Mouse (Mus musculus) urinary bladder, postnatal 10 days (tissue): ENCODE measurements around the gene Adtrp.

ENCODE experiments used
- DNase-seq: peaks from one replicate; pipeline ENCODE4 v3.0.0; 2022; ENCODE audit warnings: low spot score

The Adtrp gene

DNA sequence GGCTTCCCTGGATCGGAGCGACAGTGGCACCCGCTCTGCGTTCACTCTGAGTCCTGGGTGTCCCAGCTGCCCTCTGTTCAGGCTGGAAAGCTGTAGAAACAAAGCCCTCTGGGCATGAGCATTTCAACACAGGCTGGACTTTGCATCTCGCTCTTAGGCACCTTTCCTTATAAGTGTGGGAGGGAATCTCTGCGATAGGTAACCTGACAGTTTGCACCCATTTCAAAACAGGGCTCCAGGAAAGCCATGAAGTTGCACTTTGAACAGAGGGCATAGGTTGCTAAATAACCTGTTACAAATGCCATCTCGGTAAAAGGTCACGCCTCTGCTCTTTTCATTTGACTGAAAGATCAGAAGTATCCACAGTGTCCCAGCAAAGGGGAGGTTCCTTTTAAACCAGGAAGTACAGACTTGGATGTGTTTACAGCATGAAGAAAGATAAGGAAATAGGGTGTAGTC, 19.2 kb downstream of the Adtrp start:
- DNase-seq: no peak

DNA sequence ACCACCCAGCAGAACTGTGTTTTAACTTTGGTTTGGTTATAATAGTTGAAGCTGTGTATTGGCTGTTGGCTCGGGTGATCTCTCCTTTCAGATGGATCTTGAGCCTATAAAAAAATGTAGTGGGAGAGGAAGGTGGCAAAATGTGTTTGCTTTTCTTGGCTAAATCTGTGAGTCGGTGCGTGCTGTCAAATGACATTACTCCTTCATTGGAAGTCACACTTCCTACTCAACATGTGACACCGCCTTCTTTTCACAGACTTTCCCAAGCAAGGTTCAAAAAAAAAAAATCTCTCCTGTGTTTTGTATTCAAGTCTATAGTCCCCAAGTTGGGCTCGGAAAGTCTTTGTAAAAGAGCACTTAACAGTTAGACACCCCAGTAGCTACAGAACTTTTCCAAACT, 19.9 kb downstream of the Adtrp start:
- DNase-seq: no peak

DNA sequence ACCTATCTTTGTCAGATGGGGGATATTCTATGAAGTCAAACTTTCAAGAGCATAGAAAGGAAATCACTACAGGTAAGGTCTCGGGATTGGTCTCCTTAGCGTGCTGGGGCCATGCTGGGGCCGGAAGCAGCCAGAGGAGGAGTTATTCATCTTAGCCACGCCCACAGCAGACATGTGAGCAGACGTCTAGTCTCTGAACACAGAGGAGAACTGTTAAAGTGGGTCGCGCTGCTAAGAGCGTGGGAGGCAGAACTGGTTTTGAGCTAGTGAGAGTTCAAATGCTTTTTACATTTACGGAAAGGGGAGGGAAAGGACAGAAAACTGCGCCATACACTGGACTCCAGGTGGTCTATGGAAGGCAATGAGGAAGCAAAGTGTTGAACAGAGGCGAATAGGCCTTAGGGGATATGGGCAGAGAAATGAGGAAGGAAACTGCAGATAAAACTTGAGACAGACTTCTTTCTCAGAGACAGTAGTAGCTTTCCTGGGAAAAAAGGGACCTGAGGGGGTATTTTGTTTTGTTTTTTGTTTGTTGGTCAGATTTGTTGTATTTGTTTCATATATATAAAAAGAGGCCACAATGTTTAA, 22.0 kb downstream of the Adtrp start:
- no peak for DNase-seq

DNA sequence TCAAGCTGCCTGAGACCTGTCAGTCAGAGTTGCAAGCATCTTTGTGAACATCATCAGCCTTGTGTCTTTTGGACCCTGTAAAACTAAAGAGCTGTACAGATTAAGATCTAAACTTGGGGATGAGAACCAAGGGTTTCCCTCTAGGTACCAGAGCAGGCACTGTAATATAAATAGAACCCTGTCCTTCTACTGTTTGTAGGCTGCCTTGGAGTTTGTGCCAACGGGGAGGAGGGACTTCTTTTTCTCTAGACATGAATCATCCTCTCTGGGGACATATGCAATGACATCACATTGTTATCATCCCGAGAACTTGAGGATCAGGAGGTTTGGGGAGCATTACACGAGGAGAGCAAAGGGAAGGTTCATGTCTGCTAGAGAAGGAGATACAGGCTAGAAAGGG, 24.4 kb downstream of the Adtrp start:
- no peak for DNase-seq

GRCm38 (mm10) chr13:41822617-41823016, 24.9 kb downstream of the Adtrp start:
- no peak for DNase-seq

DNA sequence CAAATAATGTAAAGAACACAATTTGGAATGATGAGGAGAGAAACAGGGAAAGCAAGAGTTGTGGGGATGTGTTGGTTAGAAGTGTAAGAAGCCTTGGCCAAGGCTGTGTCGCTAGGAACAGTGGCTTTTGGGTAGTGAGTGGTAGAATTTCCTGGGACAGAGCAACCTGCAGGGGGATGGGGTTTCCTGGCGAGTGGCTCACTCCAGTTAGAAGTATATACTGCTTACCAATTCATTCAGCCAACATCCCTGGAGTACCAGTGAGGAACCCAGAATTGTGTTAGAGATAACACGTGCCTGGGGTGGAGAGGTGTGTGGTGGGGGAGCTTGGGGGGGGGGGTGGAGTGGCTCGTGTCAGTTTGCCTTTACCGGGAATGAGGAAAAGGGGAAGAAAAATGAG, 25.4 kb downstream of the Adtrp start:
- DNase-seq: no peak

GRCm38 (mm10) chr13:41820947-41821346, 26.5 kb downstream of the Adtrp start:
- no peak for DNase-seq

DNA sequence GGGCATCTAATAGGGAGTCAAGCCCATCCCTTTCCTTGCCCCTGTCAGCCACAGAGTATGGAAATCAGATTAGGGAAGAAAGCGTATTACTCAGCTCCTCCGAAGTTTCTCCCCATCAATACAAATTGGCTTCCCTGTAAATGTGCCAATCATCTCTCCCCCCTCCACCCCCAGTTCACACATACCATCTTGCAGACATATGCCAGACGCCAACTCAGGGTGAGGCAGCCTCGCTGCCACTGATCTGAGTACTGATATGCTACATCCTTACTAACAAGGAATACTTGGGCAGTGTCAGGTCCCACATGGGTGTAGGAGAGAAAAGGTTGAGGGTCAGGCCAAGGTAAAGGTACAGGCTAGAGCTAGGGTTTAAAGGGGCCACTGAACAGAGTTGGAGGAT, 27.6 kb downstream of the Adtrp start:
- DNase-seq: no peak

GRCm38 (mm10) chr13:41819484-41819883, 28.0 kb downstream of the Adtrp start:
- no peak for DNase-seq

DNA sequence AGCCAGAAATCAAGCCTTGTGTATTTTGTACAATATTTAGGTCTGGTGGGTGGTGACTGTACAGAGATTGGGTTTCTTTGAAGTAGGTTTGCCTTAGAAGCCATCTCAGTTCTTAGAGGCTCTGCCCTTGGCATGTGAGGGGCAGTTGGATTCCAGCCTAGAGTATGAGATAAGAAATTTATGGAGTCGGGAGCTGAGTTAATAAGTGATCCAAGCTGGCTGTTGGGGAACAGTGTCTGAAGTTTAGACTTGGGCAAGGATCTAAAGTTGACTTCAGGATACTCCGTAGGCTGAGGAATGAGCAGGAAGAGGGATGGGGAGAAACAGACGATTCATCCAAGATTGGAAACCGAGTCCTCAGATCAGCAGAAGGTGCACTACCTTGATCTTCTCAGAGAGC, 29.9 kb downstream of the Adtrp start:
- DNase-seq: no peak

- DNase-seq: no peak
Observed at GRCm38 (mm10) chr13:41816643-41817042, 30.8 kb downstream of the Adtrp start.

DNA sequence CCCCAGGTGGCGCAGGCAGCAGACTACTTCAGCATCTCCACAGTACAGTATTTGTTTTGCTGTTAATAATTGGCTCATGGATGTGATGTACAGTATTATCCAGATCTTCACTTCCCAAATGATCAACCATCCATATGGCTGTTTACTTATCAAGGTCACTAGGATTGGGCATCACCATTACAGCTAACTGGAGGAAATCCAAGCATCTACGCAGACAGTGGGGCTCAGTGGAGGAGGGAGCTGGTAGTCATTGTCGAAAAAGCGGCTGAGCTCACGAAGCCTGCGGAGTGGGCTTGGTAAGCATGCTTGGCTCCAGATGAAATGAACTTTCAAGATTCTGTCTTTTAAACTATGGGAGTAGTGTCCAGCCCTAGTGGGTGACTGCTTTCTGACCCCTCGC, 36.7 kb downstream of the Adtrp start:
- no peak for DNase-seq

GRCm38 (mm10) chr13:41807815-41808214, 39.7 kb downstream of the Adtrp start:
- DNase-seq: no peak

DNA sequence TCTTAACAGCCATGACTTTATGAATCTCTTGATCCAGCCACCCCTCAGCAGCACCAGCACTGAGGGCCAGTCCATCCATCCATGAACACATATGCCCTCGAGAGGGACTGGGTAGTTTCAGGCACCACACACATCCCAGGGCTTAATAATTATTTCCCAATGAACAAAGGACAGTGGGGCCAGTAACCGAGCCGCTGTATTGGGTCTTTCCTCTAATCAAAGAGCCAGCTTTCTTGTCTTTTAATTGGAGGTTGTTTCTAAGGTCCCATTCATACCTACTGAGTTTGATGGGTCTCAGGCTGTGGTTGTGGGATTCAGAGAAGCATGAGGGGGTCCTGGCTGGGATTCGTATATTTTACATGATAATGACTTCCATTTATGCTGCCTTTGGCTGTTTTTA, 40.2 kb downstream of the Adtrp start:
- no peak for DNase-seq

GRCm38 (mm10) chr13:41805138-41805820, 42.2 kb downstream of the Adtrp start:
- no peak for DNase-seq

DNA sequence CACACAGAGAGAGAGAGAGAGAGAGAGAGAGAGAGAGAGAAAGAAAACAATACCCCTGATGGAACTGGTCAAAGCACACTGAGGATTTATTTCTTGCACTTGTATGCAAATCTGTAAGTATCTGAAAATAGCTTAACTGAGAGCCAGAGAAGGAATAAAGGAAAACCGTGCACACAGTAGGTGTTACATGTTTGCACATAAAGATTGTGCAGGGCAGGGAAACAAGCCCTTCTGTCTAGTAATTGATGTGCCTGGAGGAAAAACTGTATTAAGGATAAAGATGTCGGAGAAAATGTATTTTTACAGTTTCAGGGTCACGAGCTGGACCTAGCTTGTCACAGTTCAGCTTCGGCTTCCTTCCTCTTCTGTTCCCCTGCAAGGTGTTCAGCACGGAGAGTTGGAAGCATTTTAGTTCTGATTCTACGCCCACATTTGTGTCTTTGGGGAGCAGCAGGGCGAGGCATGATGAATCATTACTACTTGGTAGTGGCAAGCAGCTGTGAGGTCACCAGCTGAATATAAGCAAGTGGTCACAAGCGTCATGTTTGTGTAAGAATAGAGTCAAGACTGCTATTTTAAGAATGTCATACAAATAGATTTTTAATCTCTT, 43.7 kb downstream of the Adtrp start:
- no peak for DNase-seq

- no peak for DNase-seq
Observed at GRCm38 (mm10) chr13:41801177-41801636, 46.3 kb downstream of the Adtrp start.

- no peak for DNase-seq
Observed at GRCm38 (mm10) chr13:41792849-41793248, 54.6 kb downstream of the Adtrp start.

GRCm38 (mm10) chr13:41787863-41788536, 59.5 kb downstream of the Adtrp start:
- DNase-seq: no peak

- no peak for DNase-seq
Observed at GRCm38 (mm10) chr13:41786640-41787039, 60.8 kb downstream of the Adtrp start.

GRCm38 (mm10) chr13:41784889-41785701, 62.4 kb downstream of the Adtrp start:
- DNase-seq: no peak

DNA sequence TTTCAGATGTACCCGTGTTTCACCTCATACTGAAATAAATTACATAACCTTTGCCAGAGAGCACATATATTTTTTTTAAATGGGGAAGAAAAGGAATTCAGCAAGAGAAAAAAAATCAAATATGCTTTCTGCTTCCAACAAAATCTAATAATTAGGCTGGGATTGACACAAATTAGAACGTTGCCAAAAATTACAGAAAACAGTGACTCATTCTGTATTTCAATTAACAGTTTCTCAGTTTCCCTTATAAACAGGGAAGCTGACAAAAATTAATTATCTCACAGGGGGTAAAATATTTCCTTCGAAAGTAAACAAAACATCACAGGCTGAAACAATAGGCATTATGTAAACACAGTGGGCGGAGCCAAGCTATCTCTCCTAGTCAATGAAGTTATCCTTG, 67.2 kb downstream of the Adtrp start:
- DNase-seq: no peak
